Mouse (Mus musculus): ENCODE data around the gene Rasgrp3. TPM values are rescaled to one million over a fixed set of nuclear protein-coding genes. Genes with fewer than 3 reads are reported as not detected.

Gene Rasgrp3
- polyA plus RNA-seq, 1 experiment from 2014 or later: 4.7 TPM

DNA sequence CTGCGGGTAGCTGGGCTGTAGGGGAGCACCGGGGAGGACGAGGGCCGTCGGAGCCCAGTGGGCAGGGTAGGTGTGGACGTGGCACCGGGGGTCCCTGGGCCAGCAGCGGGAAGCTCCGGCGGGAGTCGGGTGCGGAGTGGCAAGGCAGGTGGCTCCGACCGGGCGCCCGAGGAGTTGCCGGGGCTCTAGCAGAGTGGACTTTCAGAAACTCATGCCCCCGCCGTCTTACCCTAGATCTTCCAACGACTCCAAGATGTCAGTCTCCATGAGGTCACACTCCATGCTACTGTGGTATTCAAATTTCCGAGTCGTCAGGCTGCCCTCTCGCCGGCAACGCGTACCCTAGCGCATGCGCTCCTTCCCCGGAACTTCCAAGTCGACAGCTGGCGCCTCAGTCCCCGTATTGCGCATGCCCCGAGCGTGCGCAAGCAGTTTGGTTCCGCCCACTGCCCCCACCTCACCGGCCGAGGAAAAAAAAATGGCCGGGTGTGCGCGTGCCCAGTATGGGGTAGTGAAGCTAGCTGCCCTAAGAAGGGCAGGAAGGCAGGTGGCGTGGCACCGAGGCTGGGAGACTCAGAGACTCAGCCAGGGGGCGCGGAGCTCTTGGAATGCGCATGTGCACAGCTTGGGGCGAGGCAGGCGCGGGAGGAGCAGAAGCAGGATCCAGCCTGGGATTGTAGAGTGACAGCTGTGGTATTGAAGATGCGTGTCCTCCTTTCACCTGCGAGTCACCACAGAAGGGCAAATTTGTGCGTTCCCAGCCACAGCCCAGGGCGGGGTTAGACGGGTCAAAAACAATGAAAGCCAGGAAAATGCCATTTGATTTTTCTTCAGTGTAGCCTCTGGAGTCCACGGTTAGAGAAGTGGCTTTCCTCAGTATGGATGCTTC lies 116.1 kb downstream of the Rasgrp3 start, which contains the start of gene Fam98a:
TSS of gene Fam98a (minus strand) at position 435 of the 889 bp plus-strand sequence.
- Histone ChIP-seq H3K27ac (ENCODE audit: low read depth, low read length) (0 out of 2 replicates have a peak within 1 kb of the TSS, but pooled peaks have one; percentile 22), H3K4me3 (ENCODE audit: low read depth, low read length) (peak within 1 kb of the TSS; percentile 79), H3K9me3 (ENCODE audit: control insufficient read depth, low read length) (no peaks in the 10 kb centered on the region), H3K4me2 (ENCODE audit: low read depth, low read length) (peak within 1 kb of the TSS; percentile 75), H3K27me3 (ENCODE audit: control insufficient read depth, insufficient read depth, low read length) (no peaks in the 10 kb centered on the region), H3K36me3 (ENCODE audit: control insufficient read depth, insufficient read depth, low read length) (0 out of 2 replicates have a peak, but pooled peaks cover 6% of the 10 kb centered on the region), H3K9ac (replicated peaks; ENCODE audit: low read depth, low read length) (peak within 1 kb of the TSS; percentile 79), H3K4me1 (ENCODE audit: control insufficient read depth, insufficient read depth, low read length) (peaks cover 5% of the 10 kb centered on the region)
- WGBS: under 1% methylated on average over 55 of the region's 56 CpGs
- peak; percentile 99 for ATAC-seq (ENCODE audit: low read depth)

DNA sequence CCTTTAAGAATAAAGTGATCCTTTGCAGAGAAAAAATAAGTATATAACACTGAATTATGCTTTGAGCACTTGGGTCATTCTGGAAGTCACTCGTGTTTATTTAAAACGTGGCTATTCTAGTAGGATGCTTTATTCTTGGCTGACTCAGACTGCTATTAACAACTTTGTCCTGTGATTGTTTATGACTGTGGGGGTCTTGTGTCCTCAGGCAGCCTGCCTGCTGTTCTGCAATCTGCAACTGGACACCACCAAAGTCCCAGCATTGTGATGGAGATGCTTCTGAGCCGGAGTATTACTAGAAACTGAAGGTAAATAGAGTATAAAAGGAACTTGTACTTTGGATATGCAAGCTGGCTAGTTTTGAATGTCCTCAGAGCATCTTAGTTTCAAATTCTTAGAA lies 121.3 kb downstream of the Rasgrp3 start:
- no peak overlapping the region for H3K4me3 ChIP-seq (ENCODE audit: low read depth, low read length)
- H3K4me1 ChIP-seq (ENCODE audit: control insufficient read depth, insufficient read depth, low read length): no peaks in the 10 kb centered on the region
- no peaks in the 10 kb centered on the region for H3K27me3 ChIP-seq (ENCODE audit: control insufficient read depth, insufficient read depth, low read length)
- 11% methylated on average over 3 of the region's 3 CpGs for WGBS
- H3K4me2 ChIP-seq (ENCODE audit: low read depth, low read length): no peak overlapping the region
- no peak overlapping the region for H3K27ac ChIP-seq (ENCODE audit: low read depth, low read length)
- H3K9ac ChIP-seq (replicated peaks; ENCODE audit: low read depth, low read length): no peak overlapping the region
- H3K9me3 ChIP-seq (ENCODE audit: control insufficient read depth, low read length): peaks cover 2% of the 10 kb centered on the region; the same call in 1 of the 2 replicates
- H3K36me3 ChIP-seq (ENCODE audit: control insufficient read depth, insufficient read depth, low read length): no peaks in the 10 kb centered on the region
- no peak for ATAC-seq (ENCODE audit: low read depth)

DNA sequence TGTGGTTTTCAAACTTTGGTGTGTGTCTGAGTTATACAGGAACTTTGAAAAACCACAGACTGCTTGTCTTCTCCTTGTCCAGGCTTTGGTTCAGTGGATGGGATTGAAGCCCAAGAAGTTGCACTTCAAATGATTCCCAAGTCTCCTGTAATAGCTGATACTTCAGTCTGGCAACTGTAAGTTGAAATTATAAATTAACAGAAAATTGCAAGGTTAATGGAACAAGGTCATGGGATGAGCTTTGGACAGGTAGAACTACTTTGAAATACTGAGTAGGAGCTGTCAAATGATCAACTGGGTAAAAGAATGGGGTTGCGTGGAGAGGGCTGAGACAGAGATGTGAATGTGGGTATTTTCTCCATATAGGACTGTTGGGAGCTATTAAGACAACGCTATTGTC lies 122.3 kb downstream of the Rasgrp3 start:
- H3K4me2 ChIP-seq (ENCODE audit: low read depth, low read length): no peak overlapping the region
- H3K4me3 ChIP-seq (ENCODE audit: low read depth, low read length): no peak overlapping the region
- ATAC-seq (ENCODE audit: low read depth): no peak
- WGBS: 83% methylated on average over 2 of the region's 2 CpGs
- no peak overlapping the region for H3K9ac ChIP-seq (replicated peaks; ENCODE audit: low read depth, low read length)
- H3K27ac ChIP-seq (ENCODE audit: low read depth, low read length): no peak overlapping the region
- no peaks in the 10 kb centered on the region for H3K36me3 ChIP-seq (ENCODE audit: control insufficient read depth, insufficient read depth, low read length)
- no peaks in the 10 kb centered on the region for H3K4me1 ChIP-seq (ENCODE audit: control insufficient read depth, insufficient read depth, low read length)
- H3K27me3 ChIP-seq (ENCODE audit: control insufficient read depth, insufficient read depth, low read length): no peaks in the 10 kb centered on the region
- H3K9me3 ChIP-seq (ENCODE audit: control insufficient read depth, low read length): peaks cover 2% of the 10 kb centered on the region; the same call in 1 of the 2 replicates

- Histone ChIP-seq H3K27me3 (ENCODE audit: control insufficient read depth, insufficient read depth, low read length) (no peaks in the 10 kb centered on the region), H3K4me2 (ENCODE audit: low read depth, low read length) (no peak overlapping the region), H3K9me3 (ENCODE audit: control insufficient read depth, low read length) (no peaks in the 10 kb centered on the region), H3K4me3 (ENCODE audit: low read depth, low read length) (no peak overlapping the region), H3K27ac (ENCODE audit: low read depth, low read length) (peak overlapping the region; percentile 18; the same call in 1 of the 2 replicates), H3K36me3 (ENCODE audit: control insufficient read depth, insufficient read depth, low read length) (no peaks in the 10 kb centered on the region), H3K4me1 (ENCODE audit: control insufficient read depth, insufficient read depth, low read length) (no peaks in the 10 kb centered on the region), H3K9ac (replicated peaks; ENCODE audit: low read depth, low read length) (no peak overlapping the region)
- ATAC-seq (ENCODE audit: low read depth): peak; percentile 94
- WGBS: 21% methylated on average over 7 of the region's 7 CpGs
Observed at GRCm38 (mm10) chr17:75575608-75576007, 139.9 kb downstream of the Rasgrp3 start.

Other genes with a start within 250 kb of the Rasgrp3 start
- gene Fam98a, start 116.0 kb downstream of the Rasgrp3 start, polyA plus RNA-seq (2014; fragmentation: Nextera tagmentation; extraction: Ambion mirVana): 12.9 and 13.3 TPM in 2 replicates